Mouse (Mus musculus): ENCODE data around the gene Kcnab1.

Gene Kcnab1

GRCm38 (mm10) chr3:65204356-65205075, 95.3 kb downstream of the Kcnab1 start:
- DNase-seq (ENCODE audit: low read depth, low spot score) = no peak

- DNase-seq (ENCODE audit: low read depth, low spot score) = no peak
Measured at GRCm38 (mm10) chr3:65205539-65206020, 96.4 kb downstream of the Kcnab1 start.

GRCm38 (mm10) chr3:65213725-65214124, 104.5 kb downstream of the Kcnab1 start:
- no peak for DNase-seq (ENCODE audit: low read depth, low spot score)

GRCm38 (mm10) chr3:65214635-65215034, 105.5 kb downstream of the Kcnab1 start:
- DNase-seq (ENCODE audit: low read depth, low spot score) = no peak

- no peak for DNase-seq (ENCODE audit: low read depth, low spot score)
Measured at GRCm38 (mm10) chr3:65217673-65218579, 108.7 kb downstream of the Kcnab1 start.

GRCm38 (mm10) chr3:65220287-65220686, 111.1 kb downstream of the Kcnab1 start:
- DNase-seq (ENCODE audit: low read depth, low spot score) = no peak

GRCm38 (mm10) chr3:65223635-65224034, 114.5 kb downstream of the Kcnab1 start:
- no peak for DNase-seq (ENCODE audit: low read depth, low spot score)

GRCm38 (mm10) chr3:65230978-65231377, 121.8 kb downstream of the Kcnab1 start:
- no peak for DNase-seq (ENCODE audit: low read depth, low spot score)

GRCm38 (mm10) chr3:65231419-65232090, 122.4 kb downstream of the Kcnab1 start:
- DNase-seq (ENCODE audit: low read depth, low spot score) = no peak

GRCm38 (mm10) chr3:65249023-65249422, 139.8 kb downstream of the Kcnab1 start:
- no peak for DNase-seq (ENCODE audit: low read depth, low spot score)

- DNase-seq (ENCODE audit: low read depth, low spot score) = no peak
Measured at GRCm38 (mm10) chr3:65260521-65260920, 151.3 kb downstream of the Kcnab1 start.

- DNase-seq (ENCODE audit: low read depth, low spot score) = no peak
Measured at GRCm38 (mm10) chr3:65262506-65263422, 153.6 kb downstream of the Kcnab1 start.

- DNase-seq (ENCODE audit: low read depth, low spot score) = no peak
Measured at GRCm38 (mm10) chr3:65273317-65273716, 164.1 kb downstream of the Kcnab1 start.

GRCm38 (mm10) chr3:65277777-65278176, 168.6 kb downstream of the Kcnab1 start:
- DNase-seq (ENCODE audit: low read depth, low spot score) = no peak

GRCm38 (mm10) chr3:65283366-65283765, 174.2 kb downstream of the Kcnab1 start:
- DNase-seq (ENCODE audit: low read depth, low spot score) = no peak

GRCm38 (mm10) chr3:65288994-65289393, 179.8 kb downstream of the Kcnab1 start:
- no peak for DNase-seq (ENCODE audit: low read depth, low spot score)

- no peak for DNase-seq (ENCODE audit: low read depth, low spot score)
Measured at GRCm38 (mm10) chr3:65296996-65297395, 187.8 kb downstream of the Kcnab1 start.

- DNase-seq (ENCODE audit: low read depth, low spot score) = no peak
Measured at GRCm38 (mm10) chr3:65299205-65299604, 190.0 kb downstream of the Kcnab1 start.

GRCm38 (mm10) chr3:65301531-65301930, 192.3 kb downstream of the Kcnab1 start:
- DNase-seq (ENCODE audit: low read depth, low spot score) = no peak

- no peak for DNase-seq (ENCODE audit: low read depth, low spot score)
Measured at GRCm38 (mm10) chr3:65302559-65302958, 193.4 kb downstream of the Kcnab1 start.

GRCm38 (mm10) chr3:65315837-65316236, 206.7 kb downstream of the Kcnab1 start:
- DNase-seq (ENCODE audit: low read depth, low spot score) = no peak

Data from R1 (cell line).